Mouse (Mus musculus): ENCODE data around the gene Brca1.

GRCm38 (mm10) chr11:101582054-101583035, 30.6 kb upstream of the Brca1 start, which contains the start of gene Tmem106a:
- no peak for TF ChIP-seq POLR2A (IDR thresholded peaks at IDR 0.05; ENCODE audit: borderline replicate concordance, insufficient read depth, low read length)
- no peak for TF ChIP-seq CTCF (IDR thresholded peaks at IDR 0.05; ENCODE audit: borderline replicate concordance, insufficient read depth, low read depth, low read length)

Data from cerebellum, adult 2 months (tissue).